Mouse (Mus musculus) kidney, postnatal 0 days (tissue): ENCODE data around the gene Frat1. TPM values are rescaled to one million over a fixed set of nuclear protein-coding genes. Genes with fewer than 3 reads are reported as not detected.

Experiments
- ATAC-seq: fragments of 200-750 bp; cut with Nextera tagmentation; replicated peaks from 2 replicates; pipeline ENCODE4 v1.8.0; 2017; ENCODE audit warnings: low read depth, moderate number of reproducible peaks, moderate TSS enrichment, moderate library complexity; ENCODE audit not compliant: low FRiP score
- DNase-seq: peaks from one replicate; pipeline ENCODE4 v3.0.0-alpha.2; 2016; ENCODE audit warnings: low spot score
- H3K27ac ChIP-seq: fragments of 300-500 bp; sonication (generic); 2 replicates; pipeline ENCODE4 v1.5.1; 2014; ENCODE audit warnings: mild to moderate bottlenecking
- H3K27me3 ChIP-seq: fragments of 300-500 bp; sonication (generic); 2 replicates; pipeline ENCODE4 v1.6.1; 2014; ENCODE audit warnings: low read length, mixed read lengths; ENCODE audit not compliant: insufficient read depth
- H3K36me3 ChIP-seq: fragments of 300-500 bp; sonication (generic); 2 replicates; pipeline ENCODE4 v1.6.1; 2014; ENCODE audit warnings: low read length, mixed read lengths; ENCODE audit not compliant: insufficient read depth
- H3K4me1 ChIP-seq: fragments of 300-500 bp; sonication (generic); replicated peaks from 2 replicates; pipeline ENCODE4 v1.6.1; 2014; ENCODE audit warnings: antibody characterized with exemption, low read length, mixed read lengths; ENCODE audit not compliant: insufficient read depth
- H3K4me2 ChIP-seq: fragments of 300-500 bp; sonication (generic); 2 replicates; pipeline ENCODE4 v1.6.1; 2014; ENCODE audit warnings: mild to moderate bottlenecking, low read length, moderate library complexity, mixed read lengths
- H3K4me3 ChIP-seq: fragments of 300-500 bp; sonication (generic); replicated peaks from 2 replicates; pipeline ENCODE4 v1.5.1; 2014; ENCODE audit warnings: low read depth, low read length
- H3K9ac ChIP-seq: fragments of 300-500 bp; sonication (generic); 2 replicates; pipeline ENCODE4 v1.6.1; 2014; ENCODE audit warnings: low read depth, low read length
- H3K9me3 ChIP-seq: fragments of 300-500 bp; sonication (generic); replicated peaks from 2 replicates; pipeline ENCODE4 v1.6.1; 2016; ENCODE audit warnings: low read length, inconsistent platforms, mixed read lengths
- CTCF ChIP-seq: IDR thresholded peaks from 2 replicates; pipeline ENCODE4 v1.5.1; 2016; ENCODE audit warnings: antibody characterized with exemption, low read depth, mild to moderate bottlenecking, moderate library complexity
- WGBS: fragments of 180-500 bp; shearing (Covaris S2); extraction: QIAGEN DNeasy Blood & Tissue Kit; methylation state at CpG from one replicate; pipeline ENCODE4 v1.1.7; 2014; 5-methylcytosine and 5-hydroxymethylcytosine counted together
- polyA plus RNA-seq: library from polyadenylated mRNA; unstranded; fragments of >200 nt; fragmentation: Nextera tagmentation; extraction: Ambion mirVana; gene quantifications from 2 replicates; pipeline ENCODE4 v1.2.1, GENCODE M21; 2015

Gene Frat1
- polyA plus RNA-seq, 1 experiment from 2014 or later: 11.1 TPM

DNA sequence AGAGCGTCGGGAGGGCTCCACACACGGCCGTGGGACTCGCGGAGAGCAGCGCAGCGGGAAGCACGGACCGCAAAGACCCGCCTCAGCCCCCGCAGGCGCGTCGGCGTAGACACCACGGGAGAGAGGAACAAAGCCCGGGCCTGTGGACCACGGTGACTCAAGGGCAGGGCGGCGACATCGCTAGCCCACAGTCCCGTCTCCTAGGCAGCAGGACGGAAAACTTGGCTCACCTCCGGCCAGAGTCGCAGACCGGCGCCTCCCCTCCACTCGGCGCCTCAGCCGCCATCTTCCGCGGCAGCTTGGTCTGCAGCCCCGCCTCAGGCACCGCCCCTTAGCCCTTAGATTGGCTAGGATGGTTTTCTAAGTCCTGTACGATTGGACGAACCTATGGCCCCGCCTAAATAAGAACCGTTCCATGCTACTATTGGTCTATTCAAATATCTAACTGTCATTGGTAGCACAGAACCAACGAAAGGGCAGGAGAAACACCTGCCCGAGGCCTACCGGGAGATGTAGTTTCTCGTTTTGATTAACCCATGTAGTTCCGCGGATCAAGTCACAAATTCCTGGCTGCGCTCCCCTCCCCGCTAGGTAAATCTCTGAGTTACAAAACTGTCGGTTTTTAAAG lies 27.9 kb upstream of the Frat1 start, which contains the start of gene Arhgap19:
Gene Arhgap19, minus strand, starts transcription at position 306 of the 628 bp plus-strand sequence.
- Histone ChIP-seq H3K9me3 (no peaks in the 10 kb centered on the region), H3K9ac (peak within 1 kb of the TSS; percentile 83), H3K27me3 (no peaks in the 10 kb centered on the region), H3K36me3 (no peaks in the 10 kb centered on the region), H3K4me1 (no peaks in the 10 kb centered on the region; the same call in 1 of the 2 replicates), H3K4me3 (peak within 1 kb of the TSS; percentile 83), H3K27ac (0 out of 2 replicates have a peak within 1 kb of the TSS, but pooled peaks have one; percentile 43), H3K4me2 (peak within 1 kb of the TSS; percentile 76)
- under 1% methylated on average over 48 of the region's 48 CpGs for WGBS
- TF ChIP-seq CTCF: no peak
- DNase-seq (peak; percentile 100), ATAC-seq (peak; percentile 100)

- H3K27me3 ChIP-seq: no peaks in the 10 kb centered on the region
- H3K4me1 ChIP-seq: no peaks in the 10 kb centered on the region; the same call in 1 of the 2 replicates
- H3K36me3 ChIP-seq: no peaks in the 10 kb centered on the region
- H3K9ac ChIP-seq: no peak overlapping the region
- 44% methylated on average over 7 of the region's 7 CpGs for WGBS
- peak; percentile 51 for TF ChIP-seq CTCF
- H3K9me3 ChIP-seq: no peaks in the 10 kb centered on the region
- H3K27ac ChIP-seq: no peak overlapping the region
- no peak overlapping the region for H3K4me2 ChIP-seq
- DNase-seq: peak; percentile 38
- ATAC-seq: no peak
- H3K4me3 ChIP-seq: no peak overlapping the region
Observed at GRCm38 (mm10) chr19:41803322-41803721, 26.4 kb upstream of the Frat1 start.

DNA sequence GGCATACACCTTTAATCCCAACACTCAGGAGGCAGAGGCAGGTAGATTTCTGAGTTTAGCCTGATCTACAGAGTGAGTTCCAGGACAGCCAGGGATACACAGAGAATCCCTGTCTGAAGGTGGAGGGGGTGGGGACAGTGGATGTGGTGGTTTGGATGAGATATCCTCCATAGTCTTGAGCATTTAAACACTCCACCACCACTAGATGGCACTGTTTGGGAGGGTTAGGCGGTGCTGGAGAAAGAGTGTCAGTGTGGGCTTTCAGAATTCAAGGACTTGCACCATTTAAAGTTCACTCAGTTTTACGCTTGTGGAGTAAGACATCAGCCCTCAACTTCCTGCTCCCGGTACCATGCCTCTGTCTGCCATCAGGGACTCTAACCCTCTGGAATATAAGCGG lies 23.9 kb upstream of the Frat1 start:
- Histone ChIP-seq H3K4me1 (no peaks in the 10 kb centered on the region), H3K9me3 (no peaks in the 10 kb centered on the region), H3K4me2 (no peak overlapping the region), H3K27ac (no peak overlapping the region), H3K4me3 (no peak overlapping the region), H3K9ac (no peak overlapping the region), H3K27me3 (no peaks in the 10 kb centered on the region), H3K36me3 (no peaks in the 10 kb centered on the region)
- TF ChIP-seq CTCF: peak; percentile 48
- no peak for ATAC-seq
- DNase-seq: no peak
- 93% methylated on average over 4 of the region's 4 CpGs for WGBS

- H3K9ac ChIP-seq: no peak overlapping the region
- no peak overlapping the region for H3K4me2 ChIP-seq
- no peaks in the 10 kb centered on the region for H3K4me1 ChIP-seq
- 84% methylated on average over 9 of the region's 9 CpGs for WGBS
- H3K9me3 ChIP-seq: no peaks in the 10 kb centered on the region
- TF ChIP-seq CTCF: no peak
- DNase-seq (no peak), ATAC-seq (no peak)
- H3K27ac ChIP-seq: no peak overlapping the region
- H3K27me3 ChIP-seq: no peaks in the 10 kb centered on the region
- no peaks in the 10 kb centered on the region for H3K36me3 ChIP-seq
- H3K4me3 ChIP-seq: no peak overlapping the region
Observed at GRCm38 (mm10) chr19:41807497-41807896, 22.3 kb upstream of the Frat1 start.

- WGBS: 79% methylated on average over 8 of the region's 8 CpGs
- H3K4me3 ChIP-seq: no peak overlapping the region
- H3K9ac ChIP-seq: no peak overlapping the region
- no peaks in the 10 kb centered on the region for H3K4me1 ChIP-seq
- no peaks in the 10 kb centered on the region for H3K36me3 ChIP-seq
- ATAC-seq (no peak), DNase-seq (no peak)
- H3K4me2 ChIP-seq: no peak overlapping the region
- no peaks in the 10 kb centered on the region for H3K27me3 ChIP-seq
- no peak for TF ChIP-seq CTCF
- H3K9me3 ChIP-seq: no peaks in the 10 kb centered on the region
- no peak overlapping the region for H3K27ac ChIP-seq
Observed at GRCm38 (mm10) chr19:41808104-41808634, 21.6 kb upstream of the Frat1 start.

DNA sequence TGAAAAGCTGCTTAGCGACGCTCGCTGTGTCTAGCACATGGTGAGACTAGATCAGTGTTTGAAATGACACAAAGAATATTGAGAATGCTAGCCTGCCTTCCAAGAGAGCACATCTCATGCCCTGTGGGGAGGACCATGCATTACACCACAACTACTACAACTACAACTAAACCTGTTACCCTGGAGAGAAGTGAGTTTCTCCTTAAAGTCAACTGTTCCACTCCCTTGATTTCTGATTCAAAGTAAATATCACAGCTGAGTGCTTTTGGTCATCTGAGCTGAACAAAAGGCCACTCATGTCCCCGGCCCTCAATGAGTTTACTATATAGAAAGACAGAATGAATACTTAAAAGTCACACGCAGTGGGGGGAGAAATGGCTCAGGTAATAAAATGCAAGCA lies 19.7 kb upstream of the Frat1 start:
- H3K27ac ChIP-seq: peak overlapping the region; percentile 10; the same call in 1 of the 2 replicates

More for the DNA sequence above, 19.7 kb upstream of the Frat1 start:
- peak; percentile 36; the same call in 1 of the 2 replicates for ATAC-seq
- Histone ChIP-seq H3K4me3 (no peak overlapping the region), H3K4me2 (no peak overlapping the region), H3K4me1 (no peaks in the 10 kb centered on the region), H3K9me3 (no peaks in the 10 kb centered on the region), H3K36me3 (no peaks in the 10 kb centered on the region), H3K9ac (no peak overlapping the region), H3K27me3 (no peaks in the 10 kb centered on the region)
- no peak for TF ChIP-seq CTCF
- 45% methylated on average over 5 of the region's 5 CpGs for WGBS
- DNase-seq: peak; percentile 50
